Mouse (Mus musculus) thymus, adult 2 months (tissue): ENCODE results near the gene Ribc1. TPM values are rescaled to one million over a fixed set of nuclear protein-coding genes. Genes with fewer than 3 reads are reported as not detected.

Experiments used
- DNase-seq: peaks from one replicate; pipeline ENCODE4 v3.0.0; 2021
- H3K27ac ChIP-seq: fragments of 200-500 bp; 2 replicates; pipeline ENCODE4 v1.5.1; 2012; ENCODE audit warnings: low read length, control low read depth; ENCODE audit not compliant: control insufficient read depth, insufficient read depth
- H3K27me3 ChIP-seq: fragments of 200-500 bp; 2 replicates; pipeline ENCODE4 v1.6.1; 2012; ENCODE audit warnings: mild to moderate bottlenecking, low read length, moderate library complexity, mixed read lengths; ENCODE audit not compliant: control insufficient read depth, insufficient read depth
- H3K36me3 ChIP-seq: fragments of 200-500 bp; 2 replicates; pipeline ENCODE4 v1.6.1; 2012; ENCODE audit warnings: mild to moderate bottlenecking, low read length, moderate library complexity; ENCODE audit not compliant: control insufficient read depth, insufficient read depth
- H3K4me1 ChIP-seq: fragments of 200-500 bp; replicated peaks from 2 replicates; pipeline ENCODE4 v1.6.1; 2012; ENCODE audit warnings: low read length; ENCODE audit not compliant: control insufficient read depth, insufficient read depth
- H3K4me3 ChIP-seq: fragments of 200-500 bp; 2 replicates; pipeline ENCODE4 v1.5.1; 2012; ENCODE audit warnings: mild to moderate bottlenecking, low read length, control low read depth, moderate library complexity; ENCODE audit not compliant: control insufficient read depth, insufficient read depth
- CTCF ChIP-seq: fragments of 200-500 bp; IDR thresholded peaks from 2 replicates; pipeline ENCODE4 v1.5.1; 2012; ENCODE audit warnings: mild to moderate bottlenecking, control low read depth, low read length, moderate library complexity, borderline replicate concordance; ENCODE audit not compliant: control insufficient read depth, poor library complexity, insufficient read depth; ENCODE audit errors: extremely low read depth
- POLR2A ChIP-seq: fragments of 200-500 bp; IDR thresholded peaks from 2 replicates; pipeline ENCODE4 v1.6.1; 2012; ENCODE audit warnings: mild to moderate bottlenecking, low read length, control low read depth, moderate library complexity; ENCODE audit not compliant: control insufficient read depth, poor library complexity, insufficient read depth; ENCODE audit errors: extremely low read depth
- WGBS: fragments of 180-500 bp; shearing (Covaris S2); methylation state at CpG from one replicate; pipeline ENCODE4 v1.1.7; 2018; 5-methylcytosine and 5-hydroxymethylcytosine counted together
- polyA plus RNA-seq: library from polyadenylated mRNA; depleted of rRNA; stranded (reverse); fragments of >200 nt; gene quantifications from 2 replicates; pipeline ENCODE4 v1.2.3, GENCODE M21; 2012; rRNA removed

Ribc1 gene
- polyA plus RNA-seq = 0.27 and 0.54 TPM in 2 replicates

DNA sequence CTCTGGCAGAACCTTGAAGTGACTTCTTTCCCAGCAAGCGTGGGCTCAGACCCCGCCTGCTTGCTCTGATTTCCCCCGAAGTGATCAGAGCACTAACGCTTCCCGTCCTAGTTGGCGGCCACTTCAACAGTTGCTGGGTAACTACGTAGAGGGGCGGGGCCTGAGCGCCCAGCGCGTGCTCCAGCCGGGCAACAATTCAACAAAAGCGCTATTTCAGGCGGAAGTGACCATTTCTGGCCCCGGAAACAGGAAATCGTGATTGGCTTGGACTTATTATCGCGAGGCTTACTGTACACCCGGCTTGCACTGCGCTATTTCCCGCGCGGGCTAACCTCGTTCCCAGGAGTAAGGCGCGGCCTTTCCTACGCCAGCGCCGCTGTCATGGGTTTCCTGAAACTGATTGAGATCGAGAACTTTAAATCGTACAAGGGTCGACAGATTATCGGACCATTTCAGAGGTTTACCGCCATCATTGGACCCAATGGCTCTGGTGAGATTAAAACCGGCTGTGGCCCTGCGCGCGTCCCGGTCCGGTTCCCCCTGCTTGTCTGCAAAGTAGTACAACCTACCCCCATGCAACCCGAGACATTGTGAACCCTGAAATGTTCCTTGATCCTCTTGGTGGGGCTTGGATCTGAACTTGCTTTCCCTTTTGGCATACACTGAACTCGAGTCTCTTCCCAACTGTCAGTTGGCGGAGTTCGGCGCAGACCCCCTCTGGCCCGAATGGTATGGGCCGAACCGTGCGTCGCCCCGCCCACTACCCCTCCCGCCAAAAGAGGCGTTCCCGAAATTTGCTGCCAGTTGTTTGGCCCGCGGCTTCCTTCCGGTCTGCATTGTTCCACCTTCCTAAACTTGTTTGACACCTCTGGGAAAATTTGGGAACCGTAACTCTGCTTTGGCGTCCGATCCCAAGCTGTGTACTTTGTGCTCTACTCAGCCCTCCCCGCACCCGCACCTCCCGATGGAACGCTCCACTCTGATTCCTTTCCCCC is at the start of gene Ribc1, which contains the start of gene Smc1a:
Gene Ribc1 (minus strand): TSS at position 145 of the 995 bp plus-strand sequence.
Gene Smc1a (plus strand): TSS at position 278 of the 995 bp plus-strand sequence.
- Histone ChIP-seq H3K36me3 (no peaks in the 10 kb centered on the region), H3K27ac (peak within 1 kb of the TSS; percentile 84), H3K4me3 (peak within 1 kb of the TSS; percentile 94), H3K4me1 (peaks cover 5% of the 10 kb centered on the region), H3K27me3 (no peaks in the 10 kb centered on the region)
- TF ChIP-seq CTCF (no peak), POLR2A (peak; percentile 39; the same call in 1 of the 2 replicates)
- peak; percentile 83 for DNase-seq
- WGBS = under 1% methylated on average over 64 of the region's 64 CpGs

DNA sequence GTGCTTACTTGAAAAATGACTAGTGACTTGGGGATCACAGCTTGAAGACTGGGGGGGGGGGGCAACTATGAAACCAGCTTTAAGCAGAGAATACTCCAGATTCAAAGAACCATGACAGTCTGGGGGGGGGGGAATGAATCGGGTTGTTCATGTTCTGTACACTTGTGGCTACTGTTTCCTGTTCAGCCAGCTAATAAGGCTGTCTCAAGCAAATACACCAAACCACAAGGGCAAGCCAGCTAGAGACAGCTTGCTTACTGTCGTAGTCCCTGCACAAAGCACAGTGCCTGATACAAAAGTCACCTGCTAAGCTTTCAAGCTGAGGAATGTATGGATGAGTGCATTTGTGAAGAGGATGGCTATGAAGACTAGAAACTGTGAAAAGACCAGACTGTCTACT is 49.6 kb upstream of the Ribc1 start:
- peaks cover 22% of the 10 kb centered on the region for H3K36me3 ChIP-seq
- DNase-seq = no peak
- no peaks in the 10 kb centered on the region for H3K4me1 ChIP-seq
- WGBS = 10% methylated on average over 2 of the region's 2 CpGs
- H3K4me3 ChIP-seq = no peak overlapping the region
- no peak overlapping the region for H3K27ac ChIP-seq
- H3K27me3 ChIP-seq = no peaks in the 10 kb centered on the region
- TF ChIP-seq POLR2A (no peak), CTCF (no peak)

DNA sequence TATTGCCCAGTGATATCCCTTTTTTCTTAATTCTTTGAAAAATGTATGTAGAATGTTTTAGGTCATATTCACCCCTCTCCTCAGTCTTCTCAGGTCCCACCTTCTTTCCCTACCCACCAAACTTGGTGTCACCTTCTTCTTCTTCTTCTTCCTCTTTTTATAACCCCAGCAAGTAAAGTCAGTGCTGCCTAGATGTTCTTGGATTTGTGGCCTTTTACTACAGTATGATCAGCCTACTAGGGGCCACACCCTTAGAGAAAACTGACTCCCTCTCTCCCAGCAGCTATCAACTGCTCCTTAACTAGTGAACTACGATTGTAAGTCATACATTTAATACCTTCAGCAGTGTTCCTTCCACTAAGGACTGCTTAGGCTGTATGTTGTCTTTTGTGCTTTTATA is 38.0 kb upstream of the Ribc1 start:
- DNase-seq = no peak
- no peak overlapping the region for H3K27ac ChIP-seq
- peaks cover 22% of the 10 kb centered on the region for H3K36me3 ChIP-seq
- no peak overlapping the region for H3K4me3 ChIP-seq
- TF ChIP-seq POLR2A (no peak), CTCF (no peak)
- WGBS = 93% methylated on average over 1 of the region's 1 CpGs
- H3K4me1 ChIP-seq = no peaks in the 10 kb centered on the region
- H3K27me3 ChIP-seq = no peaks in the 10 kb centered on the region

DNA sequence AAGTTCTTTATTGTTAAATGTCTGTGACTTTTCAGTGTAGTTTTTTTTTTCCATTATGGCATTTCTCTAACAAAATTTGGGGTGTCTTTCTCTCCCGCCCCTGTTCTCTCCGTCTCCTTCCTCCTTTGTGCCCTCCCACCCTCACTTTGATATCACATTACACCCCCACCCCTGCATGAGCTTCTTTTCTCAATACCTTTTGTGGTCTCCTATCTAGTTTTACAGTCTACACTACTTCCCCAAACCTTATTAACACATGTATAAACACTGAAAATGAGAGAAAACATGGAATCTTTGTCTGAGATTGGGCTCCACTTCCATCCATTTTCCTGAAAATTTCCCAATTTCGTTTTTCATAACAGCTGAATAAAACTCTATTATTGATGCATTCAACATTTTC is 36.5 kb upstream of the Ribc1 start:
- Histone ChIP-seq H3K4me1 (no peaks in the 10 kb centered on the region), H3K4me3 (no peak overlapping the region), H3K36me3 (peaks cover 17% of the 10 kb centered on the region), H3K27me3 (no peaks in the 10 kb centered on the region), H3K27ac (no peak overlapping the region)
- 81% methylated on average over 3 of the region's 3 CpGs for WGBS
- DNase-seq = no peak
- TF ChIP-seq CTCF (no peak), POLR2A (no peak)

DNA sequence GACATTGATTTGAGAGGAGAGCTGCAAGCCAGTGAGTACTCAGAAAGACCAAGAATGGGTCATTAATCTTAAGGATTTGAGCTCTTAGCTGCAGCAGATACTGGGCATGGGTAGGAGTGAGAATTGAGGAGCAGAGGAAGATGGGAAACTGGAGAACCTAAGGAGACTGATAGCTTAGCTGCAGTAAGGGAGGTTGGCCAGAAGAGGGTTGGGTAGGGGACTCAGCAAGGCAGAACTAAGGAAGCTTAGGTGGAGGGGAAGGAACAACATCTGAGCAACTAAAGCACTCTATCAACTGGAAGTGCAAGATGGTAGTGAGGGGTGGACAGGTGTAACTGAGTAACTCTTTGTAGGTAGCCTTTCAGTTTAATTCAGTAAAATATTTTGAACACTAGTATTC is 31.1 kb upstream of the Ribc1 start:
- Histone ChIP-seq H3K27ac (no peak overlapping the region), H3K4me1 (no peaks in the 10 kb centered on the region), H3K36me3 (peaks cover 28% of the 10 kb centered on the region), H3K27me3 (no peaks in the 10 kb centered on the region), H3K4me3 (no peak overlapping the region)
- DNase-seq = no peak
- no peak for TF ChIP-seq CTCF

DNA sequence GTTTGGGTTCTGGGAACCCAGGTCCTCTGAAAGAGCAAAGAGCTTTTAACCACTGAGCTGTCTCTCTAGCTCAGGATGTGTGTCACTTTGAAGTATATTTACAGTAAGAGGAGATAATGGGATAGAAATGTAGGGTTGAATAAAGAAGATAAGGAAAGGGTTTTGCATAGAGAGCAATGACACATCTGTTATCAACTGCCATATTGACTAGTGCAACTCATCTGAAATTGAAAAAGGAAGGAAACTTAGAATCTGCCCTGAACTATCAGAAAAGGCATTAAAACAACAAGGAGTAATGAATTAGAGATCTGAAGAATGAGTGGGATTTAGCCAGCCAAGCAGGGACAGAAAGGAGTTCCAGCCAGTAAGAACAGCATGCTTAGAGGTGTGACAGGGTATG is 23.8 kb upstream of the Ribc1 start:
- H3K4me3 ChIP-seq = no peak overlapping the region
- no peak overlapping the region for H3K27ac ChIP-seq
- no peak for DNase-seq
- no peaks in the 10 kb centered on the region for H3K27me3 ChIP-seq
- peaks cover 33% of the 10 kb centered on the region for H3K36me3 ChIP-seq
- TF ChIP-seq CTCF = no peak
- no peak for TF ChIP-seq POLR2A
- H3K4me1 ChIP-seq = no peaks in the 10 kb centered on the region

DNA sequence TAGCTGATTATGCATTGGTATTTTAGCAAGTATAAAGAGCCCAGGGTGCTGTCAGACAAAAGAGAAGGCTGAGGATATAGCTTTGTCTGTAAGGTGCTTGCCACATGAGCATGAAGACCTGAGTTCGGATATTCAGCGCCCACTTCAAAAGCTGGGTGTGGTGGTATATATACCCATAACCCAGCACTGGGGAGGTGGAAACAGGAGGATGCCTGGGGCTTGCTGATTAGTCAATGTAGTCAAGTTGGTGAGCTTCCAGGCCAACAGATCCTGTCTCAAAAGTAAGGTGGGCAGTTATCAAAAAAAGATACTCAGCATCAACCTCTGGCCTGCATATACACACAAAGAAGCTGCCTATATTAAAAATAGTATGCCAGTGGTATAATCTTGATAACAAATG is 3.2 kb upstream of the Ribc1 start:
- no peaks in the 10 kb centered on the region for H3K27me3 ChIP-seq
- 12% methylated on average over 2 of the region's 2 CpGs for WGBS
- H3K36me3 ChIP-seq = no peaks in the 10 kb centered on the region
- H3K4me3 ChIP-seq = no peak overlapping the region
- no peak overlapping the region for H3K27ac ChIP-seq
- TF ChIP-seq CTCF (no peak), POLR2A (no peak)
- no peak for DNase-seq
- peaks cover 5% of the 10 kb centered on the region for H3K4me1 ChIP-seq
